Mouse (Mus musculus): Measurements from ENCODE around the gene Bicd1. TPM values are rescaled to one million over a fixed set of nuclear protein-coding genes. Genes with fewer than 3 reads are reported as not detected.

The Bicd1 gene
- total and polyA plus RNA-seq, 3 experiments, result 1.6 to 2.5 TPM; not detected in 1

DNA sequence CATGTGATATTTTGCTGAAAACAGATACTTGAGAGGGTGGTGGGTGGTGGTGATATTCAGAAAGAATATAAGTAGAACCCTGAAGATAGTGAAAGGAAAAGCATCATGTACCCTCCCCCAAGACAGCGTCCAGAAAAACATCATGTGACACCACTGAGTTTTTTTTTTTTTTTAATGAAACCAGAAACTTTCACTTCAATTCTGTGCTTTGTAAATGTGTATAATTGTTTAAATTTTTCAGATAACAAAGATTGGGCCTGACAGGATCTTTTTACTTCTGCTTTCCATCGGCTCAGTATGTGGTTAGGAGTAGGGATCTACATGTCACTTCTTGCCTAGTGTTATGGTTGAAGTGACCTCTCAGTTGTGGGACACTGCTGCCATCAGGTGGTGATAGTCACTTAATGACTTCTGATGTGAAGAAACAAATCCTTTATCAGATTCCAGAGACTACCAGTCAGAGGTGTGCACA, 33.7 kb upstream of the Bicd1 start:
- no peaks in the 10 kb centered on the region for H3K79me2 ChIP-seq (ENCODE audit: control insufficient read depth, insufficient read depth, low read length, poor library complexity)
- peaks cover 0 to 5% of the 10 kb centered on the region in 2 experiments; a peak in 2 of 4 replicates for H3K36me3 ChIP-seq (ENCODE audit: control insufficient read depth in 1 of 2, insufficient read depth in 2 of 2, low read length in 2 of 2)
- H3K4me1 ChIP-seq (ENCODE audit: control insufficient read depth in 1 of 2, insufficient read depth in 2 of 2, low read length in 2 of 2), result peaks cover 0 to 2% of the 10 kb centered on the region in 2 experiments; a peak in 1 of 4 replicates
- H3K27me3 ChIP-seq (ENCODE audit: control insufficient read depth in 1 of 2, insufficient read depth in 2 of 2, low read length in 2 of 2), result no peaks in the 10 kb centered on the region
- H3K27ac ChIP-seq (ENCODE audit: control insufficient read depth, low read depth, low read length), result no peak overlapping the region
- no peak for TF ChIP-seq GABPA (IDR thresholded peaks at IDR 0.05; ENCODE audit: low read depth, low read length)
- TF ChIP-seq BHLHE40 (IDR thresholded peaks at IDR 0.05; ENCODE audit: borderline replicate concordance, low read depth, low read length), result no peak
- TF ChIP-seq GATA1 (IDR thresholded peaks at IDR 0.05; ENCODE audit: low read depth, low read length), result peak; percentile 67
- TF ChIP-seq EP300 (IDR thresholded peaks at IDR 0.05; ENCODE audit: low read depth in 1 of 2, low read length in 2 of 2), result peak in 1 of 2 experiments; percentile 13; a peak in 1 of 4 replicates
- TF ChIP-seq MAZ (IDR thresholded peaks at IDR 0.05; ENCODE audit: low read depth, low read length), result no peak
- TF ChIP-seq CTCF (IDR thresholded peaks at IDR 0.05 in 2 of 3, conservative IDR thresholded peaks at IDR 0.05 in 1 of 3; ENCODE audit: control insufficient read depth in 1 of 3, insufficient read depth in 1 of 3, low read depth in 2 of 3, low read length in 3 of 3, poor library complexity in 1 of 3, severe bottlenecking in 1 of 3), result peak; percentile 62 to 99 (median 68)
- TF ChIP-seq MAX (IDR thresholded peaks at IDR 0.05; ENCODE audit: low read length), result no peak
- TF ChIP-seq USF1 (IDR thresholded peaks at IDR 0.05; ENCODE audit: low read depth, low read length), result peak; percentile 65
- 0 out of 2 replicates have a peak, but pooled peaks have one; percentile 48 for TF ChIP-seq TBP (IDR thresholded peaks at IDR 0.05; ENCODE audit: low read depth, low read length)
- peak; percentile 37; the same call in 1 of the 2 replicates for TF ChIP-seq JUND (IDR thresholded peaks at IDR 0.05; ENCODE audit: low read depth, low read length)
- no peak for TF ChIP-seq POLR2AphosphoS5 (IDR thresholded peaks at IDR 0.05; ENCODE audit: borderline replicate concordance, low read depth, low read length)
- TF ChIP-seq SIN3A (IDR thresholded peaks at IDR 0.05; ENCODE audit: low read length), result peak; percentile 69
- peak; percentile 100 for TF ChIP-seq ZC3H11A (IDR thresholded peaks at IDR 0.05; ENCODE audit: low read depth, low read length)
- no peak for TF ChIP-seq ZKSCAN1 (IDR thresholded peaks at IDR 0.05; ENCODE audit: low read depth, low read length)
- TF ChIP-seq RCOR1 (IDR thresholded peaks at IDR 0.05; ENCODE audit: low read depth, low read length), result 0 out of 2 replicates have a peak, but pooled peaks have one; percentile 11
- TF ChIP-seq POLR2AphosphoS2 (IDR thresholded peaks at IDR 0.05; ENCODE audit: low read length), result no peak
- peak; percentile 100 for TF ChIP-seq SMC3 (IDR thresholded peaks at IDR 0.05; ENCODE audit: low read depth, low read length)
- peak; percentile 84 for TF ChIP-seq ZNF384 (IDR thresholded peaks at IDR 0.05; ENCODE audit: low read depth, low read length)
- no peak for TF ChIP-seq HCFC1 (IDR thresholded peaks at IDR 0.05; ENCODE audit: low read depth, low read length)
- no peak for TF ChIP-seq TAL1 (IDR thresholded peaks at IDR 0.05; ENCODE audit: low read length)
- peak overlapping the region; percentile 6 to 15; a peak in 1 of 4 replicates for H3K4me3 ChIP-seq (ENCODE audit: control insufficient read depth in 1 of 2, insufficient read depth in 1 of 2, low read depth in 2 of 2, low read length in 2 of 2)
- H3K9ac ChIP-seq (ENCODE audit: control insufficient read depth, low read depth, low read length, poor library complexity, severe bottlenecking), result peak overlapping the region; percentile 18; the same call in 1 of the 2 replicates
- DNase-seq (ENCODE audit: low read depth, low spot score), result peak; percentile 94
- no peaks in the 10 kb centered on the region for H3K9me3 ChIP-seq (replicated peaks; ENCODE audit: insufficient read depth, low read length)

DNA sequence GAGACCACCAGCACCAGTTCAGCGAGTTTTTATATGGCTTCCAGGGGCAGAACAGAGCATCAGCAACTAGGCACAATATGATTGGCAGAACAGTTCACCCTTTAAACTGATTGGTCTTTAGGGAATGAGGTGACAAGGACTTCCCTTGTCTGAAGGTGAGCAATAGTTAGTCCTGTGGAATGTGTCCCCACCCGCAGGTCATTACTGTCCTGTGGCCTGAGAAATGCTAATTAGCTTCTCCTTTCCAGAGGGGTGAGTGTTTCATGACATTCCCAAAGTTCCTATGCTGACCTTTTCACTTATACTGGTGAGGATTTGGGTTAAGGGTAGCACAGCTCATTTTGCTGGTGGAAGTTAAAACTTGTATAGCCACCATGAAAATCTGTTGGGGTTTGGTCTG, 25.2 kb upstream of the Bicd1 start:
- Histone ChIP-seq H3K79me2 (ENCODE audit: control insufficient read depth, insufficient read depth, low read length, poor library complexity) (no peaks in the 10 kb centered on the region), H3K9ac (ENCODE audit: control insufficient read depth, low read depth, low read length, poor library complexity, severe bottlenecking) (no peak overlapping the region), H3K27ac (ENCODE audit: control insufficient read depth, low read depth, low read length) (no peak overlapping the region), H3K27me3 (ENCODE audit: control insufficient read depth in 1 of 2, insufficient read depth in 2 of 2, low read length in 2 of 2) (no peaks in the 10 kb centered on the region; a peak in 1 of 4 replicates), H3K9me3 (replicated peaks; ENCODE audit: insufficient read depth, low read length) (no peaks in the 10 kb centered on the region), H3K4me3 (ENCODE audit: control insufficient read depth in 1 of 2, insufficient read depth in 1 of 2, low read depth in 2 of 2, low read length in 2 of 2) (no peak overlapping the region), H3K36me3 (ENCODE audit: control insufficient read depth in 1 of 2, insufficient read depth in 2 of 2, low read length in 2 of 2) (no peaks in the 10 kb centered on the region), H3K4me1 (ENCODE audit: control insufficient read depth in 1 of 2, insufficient read depth in 2 of 2, low read length in 2 of 2) (no peaks in the 10 kb centered on the region)
- no peak for DNase-seq (ENCODE audit: low read depth, low spot score)
- TF ChIP-seq CHD1 (IDR thresholded peaks at IDR 0.05; ENCODE audit: low read depth, low read length) (no peak), RAD21 (IDR thresholded peaks at IDR 0.05; ENCODE audit: low read depth, low read length) (no peak), MYC (IDR thresholded peaks at IDR 0.05; ENCODE audit: low read depth, low read length) (no peak), EP300 (IDR thresholded peaks at IDR 0.05; ENCODE audit: low read depth in 1 of 2, low read length in 2 of 2) (no peak), BHLHE40 (IDR thresholded peaks at IDR 0.05; ENCODE audit: borderline replicate concordance, low read depth, low read length) (no peak)
